Mouse (Mus musculus) brain, embryonic 14.5 days (tissue): ENCODE results near the gene Tmem131. TPM values are rescaled to one million over a fixed set of nuclear protein-coding genes. Genes with fewer than 3 reads are reported as not detected.
A peak's percentile ranks its signal among the peaks of the same experiment; 100 is the strongest.

Experiments
- DNase-seq: peaks from one replicate; pipeline ENCODE4 v3.0.0-alpha.2; 2011; ENCODE audit warnings: low read depth
- CTCF ChIP-seq: fragments of 200-500 bp; IDR thresholded peaks from 2 replicates; pipeline ENCODE4 v1.5.1; 2012; ENCODE audit warnings: inconsistent platforms, mild to moderate bottlenecking, moderate library complexity, borderline replicate concordance; ENCODE audit not compliant: insufficient read depth, insufficient read length; ENCODE audit errors: extremely low read depth
- POLR2A ChIP-seq: fragments of 200-500 bp; IDR thresholded peaks from 2 replicates; pipeline ENCODE4 v1.6.1; 2012; ENCODE audit warnings: mild to moderate bottlenecking, inconsistent platforms, borderline replicate concordance; ENCODE audit not compliant: poor library complexity, insufficient read depth, insufficient read length, severe bottlenecking; ENCODE audit errors: extremely low read depth
- polyA plus RNA-seq: library from polyadenylated mRNA; depleted of rRNA; stranded (reverse); fragments of >200 nt; gene quantifications from 2 replicates; pipeline ENCODE4 v1.2.3, GENCODE M21; 2012

Gene Tmem131
- polyA plus RNA-seq, 1 experiment = 48.1 TPM

- TF ChIP-seq POLR2A = no peak
- no peak for TF ChIP-seq CTCF
- no peak for DNase-seq
These were observed 51.0 kb downstream of the Tmem131 start for GRCm38 (mm10) chr1:36892461-36892860.

- TF ChIP-seq POLR2A = no peak
- TF ChIP-seq CTCF = no peak
- DNase-seq = no peak
These were observed 54.5 kb downstream of the Tmem131 start for GRCm38 (mm10) chr1:36889016-36889415.

- TF ChIP-seq CTCF (no peak), POLR2A (no peak)
- DNase-seq = no peak
These were observed 56.3 kb downstream of the Tmem131 start for GRCm38 (mm10) chr1:36887172-36887571.

- no peak for DNase-seq
- no peak for TF ChIP-seq POLR2A
- TF ChIP-seq CTCF = no peak
These were observed 57.0 kb downstream of the Tmem131 start for GRCm38 (mm10) chr1:36886489-36886888.

GRCm38 (mm10) chr1:36884536-36884935, 58.9 kb downstream of the Tmem131 start:
- no peak for DNase-seq
- TF ChIP-seq CTCF = no peak

- TF ChIP-seq CTCF (no peak), POLR2A (no peak)
- DNase-seq = no peak
These were observed 59.7 kb downstream of the Tmem131 start for GRCm38 (mm10) chr1:36883805-36884204.

- no peak for TF ChIP-seq CTCF
- no peak for TF ChIP-seq POLR2A
These were observed 64.3 kb downstream of the Tmem131 start for GRCm38 (mm10) chr1:36879154-36879553.

GRCm38 (mm10) chr1:36877126-36877525, 66.3 kb downstream of the Tmem131 start:
- TF ChIP-seq POLR2A = no peak

More at GRCm38 (mm10) chr1:36879154-36879553, 64.3 kb downstream of the Tmem131 start:
- DNase-seq = no peak

GRCm38 (mm10) chr1:36874874-36875561, 68.4 kb downstream of the Tmem131 start:
- no peak for TF ChIP-seq POLR2A
- no peak for TF ChIP-seq CTCF
- no peak for DNase-seq

More at GRCm38 (mm10) chr1:36877126-36877525, 66.3 kb downstream of the Tmem131 start:
- DNase-seq = no peak

GRCm38 (mm10) chr1:36871238-36871637, 72.2 kb downstream of the Tmem131 start:
- no peak for DNase-seq
- no peak for TF ChIP-seq POLR2A
- no peak for TF ChIP-seq CTCF

- DNase-seq = no peak
- TF ChIP-seq POLR2A (no peak), CTCF (no peak)
These were observed 72.9 kb downstream of the Tmem131 start for GRCm38 (mm10) chr1:36870518-36870917.

- peak; percentile 46 for DNase-seq
- TF ChIP-seq CTCF = no peak
- TF ChIP-seq POLR2A = no peak
These were observed 78.7 kb downstream of the Tmem131 start for GRCm38 (mm10) chr1:36864757-36865156.
